Mouse (Mus musculus) heart, postnatal 4 days (tissue): ENCODE data around the gene Camk1d. TPM values are rescaled to one million over a fixed set of nuclear protein-coding genes. Genes with fewer than 3 reads are reported as not detected.
A peak's percentile ranks its signal among the peaks of the same experiment; 100 is the strongest.

ENCODE experiments used
- DNase-seq: peaks from one replicate; pipeline ENCODE4 v3.0.0; 2021
- total RNA-seq, 2 experiments: library from RNA; stranded (reverse); gene quantifications; 2 replicates each; pipeline ENCODE4 v1.2.3; 2021

The Camk1d gene
- total RNA-seq, 2 experiments from 2014 or later, result 12.6 to 15.2 TPM

- DNase-seq, result no peak
Measured at GRCm38 (mm10) chr2:5658000-5658399, 56.3 kb downstream of the Camk1d start.

GRCm38 (mm10) chr2:5656326-5656725, 58.0 kb downstream of the Camk1d start:
- DNase-seq, result no peak

GRCm38 (mm10) chr2:5652071-5652470, 62.2 kb downstream of the Camk1d start:
- peak; percentile 14 for DNase-seq

- DNase-seq, result no peak
Measured at GRCm38 (mm10) chr2:5651285-5651870, 62.9 kb downstream of the Camk1d start.

GRCm38 (mm10) chr2:5649226-5649625, 65.1 kb downstream of the Camk1d start:
- DNase-seq, result no peak

GRCm38 (mm10) chr2:5648764-5649163, 65.6 kb downstream of the Camk1d start:
- DNase-seq, result no peak

GRCm38 (mm10) chr2:5646322-5646721, 68.0 kb downstream of the Camk1d start:
- DNase-seq, result no peak

- DNase-seq, result no peak
Measured at GRCm38 (mm10) chr2:5645584-5645983, 68.7 kb downstream of the Camk1d start.

GRCm38 (mm10) chr2:5643937-5644336, 70.4 kb downstream of the Camk1d start:
- DNase-seq, result no peak

GRCm38 (mm10) chr2:5643226-5643625, 71.1 kb downstream of the Camk1d start:
- no peak for DNase-seq

- no peak for DNase-seq
Measured at GRCm38 (mm10) chr2:5642624-5643023, 71.7 kb downstream of the Camk1d start.

GRCm38 (mm10) chr2:5641678-5642077, 72.6 kb downstream of the Camk1d start:
- no peak for DNase-seq

GRCm38 (mm10) chr2:5640586-5640985, 73.7 kb downstream of the Camk1d start:
- DNase-seq, result no peak

GRCm38 (mm10) chr2:5636801-5637742, 77.2 kb downstream of the Camk1d start:
- DNase-seq, result no peak

GRCm38 (mm10) chr2:5632355-5632684, 82.0 kb downstream of the Camk1d start:
- DNase-seq, result no peak

- DNase-seq, result no peak
Measured at GRCm38 (mm10) chr2:5631676-5632354, 82.5 kb downstream of the Camk1d start.

GRCm38 (mm10) chr2:5630710-5631109, 83.6 kb downstream of the Camk1d start:
- no peak for DNase-seq

GRCm38 (mm10) chr2:5624379-5624778, 89.9 kb downstream of the Camk1d start:
- no peak for DNase-seq

GRCm38 (mm10) chr2:5618361-5618896, 95.9 kb downstream of the Camk1d start:
- DNase-seq, result no peak

- peak; percentile 46 for DNase-seq
Measured at GRCm38 (mm10) chr2:5614896-5615295, 99.4 kb downstream of the Camk1d start.

GRCm38 (mm10) chr2:5614308-5614705, 100.0 kb downstream of the Camk1d start:
- DNase-seq, result peak; percentile 33

- DNase-seq, result peak; percentile 49
Measured at GRCm38 (mm10) chr2:5613651-5614307, 100.5 kb downstream of the Camk1d start.

- no peak for DNase-seq
Measured at GRCm38 (mm10) chr2:5611601-5612000, 102.7 kb downstream of the Camk1d start.
